Mouse (Mus musculus) WW6 (cell line): ENCODE measurements around the gene Prim2.

Experiments
- DNase-seq: peaks from one replicate; pipeline ENCODE4 v3.0.0-alpha.2; 2013; ENCODE audit warnings: low read depth, low spot score

Prim2 gene

DNA sequence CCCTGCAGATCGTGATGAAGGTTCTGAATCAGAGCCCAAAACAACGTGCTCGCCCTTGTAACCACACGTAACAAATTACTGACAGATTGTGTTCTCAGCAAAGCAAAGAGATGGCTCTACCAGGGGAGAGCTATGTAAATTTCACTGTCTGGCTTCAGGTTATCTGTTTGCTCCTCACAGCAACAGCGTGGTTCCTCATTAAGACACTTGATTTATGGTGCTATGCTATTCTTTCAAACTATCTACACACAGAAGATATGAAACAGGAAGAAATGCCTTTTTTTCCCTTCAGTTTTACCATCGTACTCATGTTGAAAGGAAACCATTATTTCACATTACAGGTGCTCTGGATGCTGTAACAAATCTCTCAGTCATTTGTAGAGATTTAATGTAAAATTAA, 179.4 kb downstream of the Prim2 start:
- DNase-seq: no peak

DNA sequence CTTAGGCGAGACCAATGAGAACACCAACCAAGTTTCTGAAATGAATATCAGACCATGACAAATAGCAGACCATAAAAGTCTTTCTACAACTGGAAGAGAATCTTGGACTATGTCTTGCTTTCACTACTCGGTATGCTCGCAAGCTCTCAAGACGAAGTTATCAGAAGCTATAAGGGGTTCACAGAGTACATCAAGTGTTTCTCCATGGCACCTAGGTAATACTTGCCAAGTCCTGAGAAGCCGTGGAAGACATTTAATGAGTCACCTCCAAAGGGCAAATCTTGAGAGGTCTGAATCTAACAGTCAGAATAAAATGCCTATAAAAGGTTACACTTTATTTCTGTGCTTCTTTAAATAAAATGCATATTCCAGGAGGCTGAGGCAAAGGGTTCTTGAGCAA, 181.2 kb downstream of the Prim2 start:
- no peak for DNase-seq

DNA sequence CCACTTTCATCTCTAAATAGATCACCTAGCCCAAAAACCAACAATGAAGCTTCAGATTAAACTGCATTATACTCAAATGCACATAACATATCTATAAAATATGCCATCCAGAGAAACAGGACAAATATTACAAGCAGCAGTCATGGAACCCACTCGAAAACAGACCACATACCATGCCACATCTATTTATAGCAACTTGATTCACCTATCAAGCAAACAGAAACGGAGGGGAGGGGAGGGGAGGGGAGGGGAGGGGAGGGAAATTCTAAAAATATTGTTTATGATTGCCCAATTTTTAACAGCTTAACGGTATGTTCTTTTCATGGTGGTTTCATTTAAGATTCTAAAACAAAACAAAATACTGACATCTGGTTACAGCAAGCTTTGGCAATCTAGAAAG, 185.8 kb downstream of the Prim2 start:
- no peak for DNase-seq

- no peak for DNase-seq
Observed at GRCm38 (mm10) chr1:33480382-33480781, 189.2 kb downstream of the Prim2 start.

DNA sequence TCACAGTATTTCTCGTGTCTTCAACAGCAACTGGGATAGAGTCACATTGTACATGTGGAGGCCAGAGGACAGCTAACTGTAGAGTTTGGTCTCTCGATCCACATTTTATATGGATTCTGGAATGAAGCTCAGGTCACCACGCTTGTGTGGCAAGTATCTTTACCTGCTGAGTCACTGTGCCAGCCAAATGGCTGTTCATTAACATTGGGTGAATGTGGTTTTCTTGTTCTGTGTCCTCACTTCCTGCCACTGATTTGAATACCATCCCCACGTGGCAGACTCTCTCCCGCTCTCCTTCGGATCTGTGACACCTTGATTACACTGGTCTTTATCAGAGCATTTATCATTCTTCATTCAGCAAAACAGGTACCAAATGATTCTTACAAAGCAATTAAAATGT, 198.5 kb downstream of the Prim2 start:
- no peak for DNase-seq

- DNase-seq: no peak
Observed at GRCm38 (mm10) chr1:33470222-33470621, 199.4 kb downstream of the Prim2 start.

GRCm38 (mm10) chr1:33464234-33464633, 205.4 kb downstream of the Prim2 start:
- no peak for DNase-seq

- DNase-seq: no peak
Observed at GRCm38 (mm10) chr1:33460703-33461102, 208.9 kb downstream of the Prim2 start.

DNA sequence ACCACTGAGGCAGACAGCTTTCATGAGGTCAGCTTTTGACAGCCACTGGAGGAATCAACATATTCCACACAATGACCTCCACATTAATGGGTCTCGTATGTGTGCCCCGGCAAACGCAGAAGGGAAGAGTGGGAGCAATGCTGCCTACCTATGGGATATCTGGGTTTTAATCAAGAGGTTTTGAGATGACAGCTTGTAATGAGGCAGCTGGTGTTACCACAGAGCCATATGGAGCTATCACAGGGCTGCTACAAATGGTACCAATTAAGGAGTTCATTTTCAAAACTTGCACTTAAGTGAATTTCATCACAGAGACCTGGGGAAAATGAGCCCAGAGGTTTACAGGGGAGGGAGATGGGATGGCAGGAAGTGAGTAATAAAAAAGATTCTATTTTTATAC, 209.3 kb downstream of the Prim2 start:
- DNase-seq: no peak

DNA sequence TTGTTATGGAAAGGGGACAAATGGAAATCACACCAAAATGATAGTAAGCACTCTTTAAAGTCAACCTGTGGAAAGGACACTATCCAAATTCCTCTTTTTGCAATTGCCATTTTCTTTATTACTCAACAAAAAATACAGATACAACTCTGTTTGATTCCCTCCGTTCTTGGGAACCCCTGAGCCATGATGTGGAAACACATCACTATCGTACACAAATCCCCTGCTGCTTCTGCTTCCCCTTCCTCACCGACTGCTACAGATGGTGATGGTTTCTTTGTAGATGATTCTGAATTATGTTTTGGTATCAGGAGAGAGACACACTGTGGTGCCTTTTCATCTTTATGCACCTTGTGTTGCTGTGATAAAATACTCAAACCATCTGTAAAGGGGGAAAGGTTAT, 210.6 kb downstream of the Prim2 start:
- no peak for DNase-seq

- DNase-seq: no peak
Observed at GRCm38 (mm10) chr1:33454251-33454650, 215.3 kb downstream of the Prim2 start.

GRCm38 (mm10) chr1:33453299-33453698, 216.3 kb downstream of the Prim2 start:
- DNase-seq: no peak

DNA sequence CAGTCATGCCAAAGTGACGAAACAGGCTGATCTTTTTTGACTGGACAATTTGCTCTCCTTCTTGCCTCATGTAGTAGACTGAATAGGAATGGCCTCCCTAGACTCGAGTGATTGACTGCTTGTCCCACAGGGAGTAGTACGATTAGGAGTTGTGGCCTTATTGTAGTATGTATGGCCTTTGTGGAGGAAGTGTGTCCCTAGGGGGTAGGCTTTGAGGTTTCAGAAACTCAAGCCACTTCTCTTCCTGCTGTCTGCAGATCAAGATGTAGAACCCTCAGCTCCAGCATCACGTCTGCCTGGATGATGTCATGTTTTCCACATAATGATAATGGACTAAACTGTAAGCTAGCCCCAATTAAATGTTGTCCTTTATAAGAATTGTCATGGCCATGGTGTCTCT, 222.4 kb downstream of the Prim2 start:
- DNase-seq: no peak

DNA sequence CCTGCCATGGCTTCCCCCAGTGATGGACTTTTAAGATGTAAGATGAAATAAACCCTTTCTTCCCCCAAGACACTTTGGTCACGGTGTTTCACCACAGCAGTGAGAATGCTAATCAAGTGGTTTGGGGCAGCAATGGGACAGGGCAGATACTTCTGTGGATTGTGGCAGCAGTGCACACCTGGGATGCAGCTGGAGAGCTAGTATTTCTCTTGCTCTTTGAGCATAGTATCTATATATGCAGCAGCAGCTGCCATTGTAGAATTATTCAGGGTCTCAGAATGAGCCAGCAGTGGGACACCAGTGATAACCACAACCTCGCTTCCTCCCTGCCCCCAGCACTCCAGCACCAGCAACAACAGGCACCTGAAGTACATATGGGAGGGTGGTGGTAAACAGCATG, 233.4 kb downstream of the Prim2 start:
- DNase-seq: no peak
